ENCODE assay signal across 22 mouse cellular contexts in genomic region chr5:142853585-142853984, GRCm38 (mm10). TPM values are rescaled to one million over a fixed set of nuclear protein-coding genes. Genes with fewer than 3 reads are reported as not detected.
A peak's percentile ranks its signal among the peaks of the same experiment; 100 is the strongest.
DNase-seq lines count a peak whose midpoint lies in the region; ATAC-seq and TF ChIP-seq lines count a peak whose summit lies in the region.
"Had no signal": no experiment of that assay in that cellular context is flagged by ENCODE, and none has a peak within 500 bp of the region (broad histone marks: within the 10 kb centered on the region; RNA-seq: fewer than 3 reads in every experiment).

No protein-coding gene starts in this region.

- H3K27me3 ChIP-seq in liver, embryonic 13.5 days, result peaks cover 7% of the 10 kb centered on the region; the same call in 1 of the 2 replicates
- no peaks in the 10 kb centered on the region for H3K27me3 ChIP-seq in kidney, embryonic 16.5 days (ENCODE audit: insufficient read depth, low read length)
- H3K27me3 ChIP-seq: embryonic facial prominence, embryonic 12.5 days; forebrain, embryonic 15.5 days; hindbrain, embryonic 13.5 days had no signal

- ATAC-seq in liver, embryonic 13.5 days (ENCODE audit: low read depth), result peak; percentile 71
- no peak for ATAC-seq in kidney, embryonic 16.5 days (ENCODE audit: low FRiP score, low TSS enrichment)
- ATAC-seq: CD4-positive, CD25-positive, alpha-beta regulatory T cell, adult 4 months; forebrain, embryonic 15.5 days; hindbrain, postnatal 0 days had no signal

- H3K27ac ChIP-seq in ES-E14 (ENCODE audit: insufficient read depth, low read depth, low read length, poor library complexity, severe bottlenecking), result no peak overlapping the region
- H3K27ac ChIP-seq in liver, embryonic 13.5 days, result no peak overlapping the region
- no peak overlapping the region for H3K27ac ChIP-seq in kidney, embryonic 16.5 days (ENCODE audit: low read length)
- H3K27ac ChIP-seq: embryonic facial prominence, embryonic 12.5 days; forebrain, embryonic 15.5 days; heart, embryonic 10.5 days; hindbrain, embryonic 13.5 days; hindbrain, postnatal 0 days had no signal

- in situ Hi-C loops in ES-E14 (cut with MboI; ENCODE audit: low sequenced_read_pairs in 2 of 2, unreplicated experiment in 2 of 2), result no loop called here

- DNase-seq in ES-E14 (ENCODE audit: low read depth, low spot score) (no peak), R1 (ENCODE audit: low read depth, low spot score) (peak; percentile 62)
- DNase-seq in liver, embryonic 13.5 days, result peak; percentile 19
- DNase-seq in adrenal gland, postnatal 25 days, result no peak
- no peak for DNase-seq in cerebellum, postnatal 36 days
- DNase-seq in heart, postnatal 4 days, result no peak
- DNase-seq: adrenal gland, adult 2 months; adrenal gland, postnatal 36 days; B cell, adult 2 months; cerebellum, adult 11 months; cerebellum, adult 8-10 months; cerebellum, postnatal 14 days; gastrocnemius, postnatal 36 days; heart, adult 11 months; heart, postnatal 10 days had no signal

- H3K4me1 ChIP-seq in ES-E14 (ENCODE audit: control insufficient read depth in 2 of 2, insufficient read depth in 2 of 2, low read length in 2 of 2, poor library complexity in 1 of 2), result peaks cover 0 to 17% of the 10 kb centered on the region in 2 experiments; a peak in 2 of 4 replicates
- H3K4me1 ChIP-seq in liver, embryonic 13.5 days (replicated peaks), result peaks cover 22% of the 10 kb centered on the region
- H3K4me1 ChIP-seq in kidney, embryonic 16.5 days (ENCODE audit: insufficient read depth, low read length), result no peaks in the 10 kb centered on the region; the same call in 1 of the 2 replicates
- H3K4me1 ChIP-seq: embryonic facial prominence, embryonic 12.5 days had no signal

- no peaks in the 10 kb centered on the region for H3K9me3 ChIP-seq in ES-E14 (ENCODE audit: control insufficient read depth, insufficient read depth, low read depth, low read length)
- H3K9me3 ChIP-seq in liver, embryonic 13.5 days (replicated peaks), result 0 out of 2 replicates have a peak, but pooled peaks cover 4% of the 10 kb centered on the region
- H3K9me3 ChIP-seq in kidney, embryonic 16.5 days (ENCODE audit: low read length), result peaks cover 4% of the 10 kb centered on the region
- H3K9me3 ChIP-seq: forebrain, embryonic 15.5 days; hindbrain, embryonic 13.5 days had no signal

- H3K9ac ChIP-seq in ES-E14 (ENCODE audit: insufficient read depth, low read depth, low read length, poor library complexity, severe bottlenecking), result no peak overlapping the region
- H3K9ac ChIP-seq in liver, embryonic 13.5 days, result no peak overlapping the region
- no peak overlapping the region for H3K9ac ChIP-seq in kidney, embryonic 16.5 days (replicated peaks; ENCODE audit: low read length)
- H3K9ac ChIP-seq: embryonic facial prominence, embryonic 12.5 days; forebrain, embryonic 15.5 days; hindbrain, embryonic 13.5 days had no signal

- WGBS in liver, embryonic 13.5 days (ENCODE audit: insufficient replicate concordance), result 38% methylated on average over 6 of the region's 6 CpGs
- WGBS in kidney, embryonic 16.5 days, result 69% methylated on average over 6 of the region's 6 CpGs

- H3K36me3 ChIP-seq in ES-E14 (ENCODE audit: control insufficient read depth, insufficient read depth, low read length, poor library complexity, severe bottlenecking), result no peaks in the 10 kb centered on the region
- H3K36me3 ChIP-seq in liver, embryonic 13.5 days, result no peaks in the 10 kb centered on the region
- H3K36me3 ChIP-seq in kidney, embryonic 16.5 days (ENCODE audit: insufficient read depth, low read length), result no peaks in the 10 kb centered on the region
- H3K36me3 ChIP-seq: embryonic facial prominence, embryonic 12.5 days; forebrain, embryonic 15.5 days; heart, embryonic 10.5 days; hindbrain, embryonic 13.5 days had no signal

- no peak overlapping the region for H3K4me3 ChIP-seq in ES-E14 (ENCODE audit: insufficient read depth in 1 of 2, low read depth in 1 of 2, low read length in 2 of 2, poor library complexity in 1 of 2, severe bottlenecking in 1 of 2)
- H3K4me3 ChIP-seq in liver, embryonic 13.5 days (replicated peaks), result no peak overlapping the region
- H3K4me3 ChIP-seq in kidney, embryonic 16.5 days (ENCODE audit: low read length), result no peak overlapping the region
- H3K4me3 ChIP-seq: embryonic facial prominence, embryonic 12.5 days; forebrain, embryonic 15.5 days; heart, embryonic 10.5 days; hindbrain, embryonic 13.5 days had no signal

- H3K4me2 ChIP-seq in liver, embryonic 13.5 days, result no peak overlapping the region
- no peak overlapping the region for H3K4me2 ChIP-seq in kidney, embryonic 16.5 days (replicated peaks; ENCODE audit: low read depth, low read length)
- H3K4me2 ChIP-seq: embryonic facial prominence, embryonic 12.5 days; forebrain, embryonic 15.5 days; hindbrain, embryonic 13.5 days had no signal

TF ChIP-seq in ES-E14, 5 proteins besides CTCF, POLR2A, EP300 and RAD21:
- peak; percentile 69; the same call in 1 of the 2 replicates for TF ChIP-seq MAFK (IDR thresholded peaks at IDR 0.05; ENCODE audit: insufficient read depth, low read depth, low read length)
- no peak for TF ChIP-seq ZC3H11A (IDR thresholded peaks at IDR 0.05; ENCODE audit: borderline replicate concordance, low read depth, low read length)
- no peak for TF ChIP-seq HCFC1 (IDR thresholded peaks at IDR 0.05; ENCODE audit: borderline replicate concordance, insufficient read depth, low read length)
- TF ChIP-seq ZNF384 (IDR thresholded peaks at IDR 0.05; ENCODE audit: low read depth, low read length), result no peak

RNA-seq across cellular contexts. Expression of gene Tnrc18, which starts 36.1 kb away (rescaled TPM):
- total RNA-seq in ES-E14 (2012; rRNA removed), result 12.9 and 20.7 TPM in 2 replicates
- polyA plus RNA-seq in liver, embryonic 13.5 days (2015; fragmentation: Nextera tagmentation; extraction: Ambion mirVana), result 2.4 and 2.5 TPM in 2 replicates
- 114 and 123 TPM in 2 replicates for total RNA-seq in adrenal gland, postnatal 25 days (2021)
- 18.2 and 20.6 TPM in 2 replicates for polyA plus RNA-seq in kidney, embryonic 16.5 days (2015; fragmentation: Nextera tagmentation; extraction: Ambion mirVana)
- total RNA-seq in heart, postnatal 4 days (2021), result 100 to 1,000 TPM; 113 TPM

RNA-seq across cellular contexts. Expression of gene Fbxl18, which starts 41.6 kb away (rescaled TPM):
- total RNA-seq in ES-E14 (2012; rRNA removed), result 20.1 and 27.1 TPM in 2 replicates
- polyA plus RNA-seq in liver, embryonic 13.5 days (2015; fragmentation: Nextera tagmentation; extraction: Ambion mirVana), result 3.7 and 4.2 TPM in 2 replicates
- 14.5 and 19.8 TPM in 2 replicates for total RNA-seq in adrenal gland, postnatal 25 days (2021)
- 14.0 and 17.2 TPM in 2 replicates for polyA plus RNA-seq in kidney, embryonic 16.5 days (2015; fragmentation: Nextera tagmentation; extraction: Ambion mirVana)
- total RNA-seq in heart, postnatal 4 days (2021), result 1 to 10 TPM; 9.4 to 9.5 TPM

RNA-seq across cellular contexts. Expression of gene Actb, which starts 53.0 kb away (rescaled TPM):
- total RNA-seq in ES-E14 (2012; rRNA removed), result 3,755 and 4,692 TPM in 2 replicates
- 8,250 and 9,425 TPM in 2 replicates for polyA plus RNA-seq in liver, embryonic 13.5 days (2015; fragmentation: Nextera tagmentation; extraction: Ambion mirVana)
- 2,846 and 3,181 TPM in 2 replicates for total RNA-seq in adrenal gland, postnatal 25 days (2021)
- 12,646 and 13,929 TPM in 2 replicates for polyA plus RNA-seq in kidney, embryonic 16.5 days (2015; fragmentation: Nextera tagmentation; extraction: Ambion mirVana)
- 1,000 to 10,000 TPM; 2,345 to 2,495 TPM for total RNA-seq in heart, postnatal 4 days (2021)

Comparison
In these comparisons a context has a peak if more than half of its experiments do, and no peak if none do; other contexts are left out.
1. DNase-seq: peak in R1 (single experiment) and liver, embryonic 13.5 days (single experiment); none in ES-E14 (single experiment), adrenal gland, postnatal 25 days (single experiment), cerebellum, postnatal 36 days (0 of 2) and heart, postnatal 4 days (single experiment).